Mouse (Mus musculus): Measurements from ENCODE around the gene Esr2. TPM values are rescaled to one million over a fixed set of nuclear protein-coding genes. Genes with fewer than 3 reads are reported as not detected.
"Not testable (repeated sequence)": the region's sequence is repeated elsewhere in the genome, so short reads cannot be mapped to it uniquely, and the experiment has no call there.

The Esr2 gene
- polyA plus RNA-seq (2012; rRNA removed) = 0.27 and 0.28 TPM in 2 replicates

DNA sequence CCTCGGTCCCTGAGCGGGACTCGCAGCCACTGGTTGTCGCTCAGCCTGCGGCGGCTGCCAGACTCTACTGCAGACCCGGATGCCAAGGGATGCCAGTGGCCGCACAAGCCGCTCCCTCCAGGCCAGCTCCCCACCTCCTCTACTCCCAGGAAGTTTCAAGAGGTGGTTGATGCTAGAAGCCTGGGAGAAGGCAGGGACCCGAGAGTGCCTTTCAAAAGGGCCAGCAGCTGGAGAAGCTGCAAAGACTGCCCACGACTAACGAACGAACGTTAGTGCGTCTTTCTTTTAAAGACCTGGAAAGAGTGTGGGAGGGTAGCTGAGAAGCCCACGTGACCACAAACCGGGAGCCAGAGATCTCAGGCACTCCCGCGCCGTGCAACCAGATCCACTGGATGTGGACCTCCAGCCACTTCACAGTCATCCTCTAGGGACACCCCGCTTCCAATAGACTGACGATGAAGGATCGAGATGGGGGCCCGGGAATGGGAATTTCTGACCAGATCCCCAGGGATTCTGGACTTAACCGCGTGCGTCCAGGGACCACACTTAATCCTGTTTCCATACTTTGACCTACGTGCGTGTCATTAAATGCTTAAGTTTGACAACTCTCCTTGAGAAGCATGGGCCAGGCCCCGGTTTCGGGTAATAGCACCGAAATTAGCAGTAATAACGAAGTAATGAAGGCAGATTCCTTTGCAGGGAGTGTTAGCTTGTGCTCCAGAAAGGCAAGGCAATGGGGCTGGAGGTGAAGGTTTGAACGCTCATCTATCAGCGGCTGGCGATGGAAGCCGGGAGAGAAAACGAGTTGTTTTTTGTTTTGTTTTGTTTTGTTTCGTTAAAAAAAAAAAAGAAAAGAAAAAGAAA lies at the start of gene Esr2:
TSS of gene Esr2 (minus strand) at position 260 of the 864 bp plus-strand sequence.
- peak; percentile 62 for DNase-seq (ENCODE audit: low read depth)
- TF ChIP-seq CTCF (IDR thresholded peaks at IDR 0.05; ENCODE audit: borderline replicate concordance, extremely low read depth, insufficient read depth, insufficient read length) = no peak

DNA sequence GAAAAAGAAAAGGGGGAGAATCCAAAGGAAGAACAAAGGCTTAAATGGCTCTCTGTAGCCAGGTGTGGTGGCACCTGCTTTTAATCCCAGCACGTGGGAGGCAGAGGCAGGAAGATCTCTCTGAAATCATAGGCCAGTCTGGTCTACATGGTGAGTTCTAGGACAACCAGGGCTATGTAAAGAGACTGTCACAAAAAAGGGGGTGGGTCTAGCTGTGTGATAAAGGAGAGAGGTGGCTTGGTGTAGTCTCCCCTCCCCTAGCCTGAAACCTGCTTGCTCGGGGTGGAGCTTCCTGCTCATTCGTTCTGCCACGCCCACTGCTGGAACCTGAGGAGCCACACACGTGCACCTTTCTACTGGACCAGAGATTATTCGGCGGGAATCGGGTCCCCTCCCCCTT lies 45.0 kb upstream of the Esr2 start:
- DNase-seq (ENCODE audit: low read depth) = not testable (repeated sequence)

DNA sequence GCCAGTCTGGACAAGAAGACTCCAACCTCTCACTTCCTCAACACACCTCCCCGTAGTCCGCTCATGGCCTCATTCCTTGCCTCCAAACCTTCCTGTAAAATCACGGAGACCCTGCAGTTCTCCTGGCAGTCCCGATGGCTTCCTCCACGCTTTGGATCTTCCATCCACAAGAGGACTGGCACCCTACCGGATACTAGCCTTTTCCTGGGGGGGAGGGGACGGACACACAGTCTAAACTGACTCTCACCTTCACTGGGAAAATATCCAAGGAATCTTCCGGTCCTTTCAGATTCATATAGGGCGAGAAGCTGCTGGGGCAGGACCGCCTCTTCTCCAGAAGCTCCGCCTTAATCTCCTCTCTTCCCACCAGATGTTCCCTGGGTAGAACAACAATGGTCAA lies 39.7 kb upstream of the Esr2 start:
- no peak for TF ChIP-seq POLR2A (IDR thresholded peaks at IDR 0.05; ENCODE audit: borderline replicate concordance, extremely low read depth, insufficient read depth, insufficient read length, poor library complexity, severe bottlenecking)
- no peak for TF ChIP-seq CTCF (IDR thresholded peaks at IDR 0.05; ENCODE audit: borderline replicate concordance, extremely low read depth, insufficient read depth, insufficient read length)

DNA sequence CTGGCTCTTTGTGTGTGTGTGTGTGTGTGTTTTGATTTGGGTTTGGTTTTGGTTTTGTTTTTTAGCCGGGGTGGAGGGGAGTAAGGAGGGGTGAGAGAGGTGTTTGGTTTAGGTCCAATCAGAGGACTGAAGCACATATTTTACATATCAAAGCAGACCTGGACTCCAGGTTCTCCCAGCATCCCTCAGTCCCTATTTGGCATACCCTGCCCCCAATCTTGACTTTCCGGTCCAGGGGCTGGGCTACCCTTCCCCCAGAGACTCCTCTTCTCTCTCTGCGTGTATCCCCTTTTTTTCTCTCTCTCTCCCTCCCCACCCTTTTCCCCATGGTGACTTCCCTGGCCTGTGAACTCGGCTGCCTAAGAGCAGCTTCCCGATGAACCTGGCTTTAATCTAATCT lies 38.1 kb upstream of the Esr2 start:
- no peak for DNase-seq (ENCODE audit: low read depth)
- TF ChIP-seq CTCF (IDR thresholded peaks at IDR 0.05; ENCODE audit: borderline replicate concordance, extremely low read depth, insufficient read depth, insufficient read length) = no peak
- no peak for TF ChIP-seq POLR2A (IDR thresholded peaks at IDR 0.05; ENCODE audit: borderline replicate concordance, extremely low read depth, insufficient read depth, insufficient read length, poor library complexity, severe bottlenecking)

More for the DNA sequence above, 39.7 kb upstream of the Esr2 start:
- no peak for DNase-seq (ENCODE audit: low read depth)

DNA sequence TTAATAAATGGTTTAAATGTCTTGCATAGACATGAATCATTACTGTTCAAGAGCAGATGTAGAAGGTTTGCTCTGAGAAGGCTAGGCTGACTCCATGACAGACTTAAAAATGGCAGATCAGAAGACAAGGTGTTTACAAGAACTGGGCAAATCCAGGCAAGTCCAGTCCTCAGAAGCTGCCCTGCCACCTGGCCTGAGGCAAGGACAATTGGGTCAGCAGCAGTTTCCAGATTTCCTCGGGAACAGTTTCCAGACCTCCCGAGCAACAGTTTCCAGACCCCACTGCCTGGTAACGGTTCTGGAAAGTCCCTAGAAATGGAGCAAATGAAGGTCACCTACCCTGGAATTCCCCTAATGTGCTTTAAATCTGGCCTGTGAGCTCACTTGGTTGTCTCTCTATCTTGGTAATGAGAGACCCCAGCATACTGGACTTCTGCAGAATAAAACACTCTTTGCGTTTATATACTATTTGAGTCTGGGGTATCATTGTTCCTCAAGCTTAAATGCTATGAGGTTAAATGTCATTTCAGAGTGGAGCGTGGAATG lies 32.4 kb upstream of the Esr2 start:
- TF ChIP-seq POLR2A (IDR thresholded peaks at IDR 0.05; ENCODE audit: borderline replicate concordance, extremely low read depth, insufficient read depth, insufficient read length, poor library complexity, severe bottlenecking) (no peak), CTCF (IDR thresholded peaks at IDR 0.05; ENCODE audit: borderline replicate concordance, extremely low read depth, insufficient read depth, insufficient read length) (no peak)
- DNase-seq (ENCODE audit: low read depth) = no peak

DNA sequence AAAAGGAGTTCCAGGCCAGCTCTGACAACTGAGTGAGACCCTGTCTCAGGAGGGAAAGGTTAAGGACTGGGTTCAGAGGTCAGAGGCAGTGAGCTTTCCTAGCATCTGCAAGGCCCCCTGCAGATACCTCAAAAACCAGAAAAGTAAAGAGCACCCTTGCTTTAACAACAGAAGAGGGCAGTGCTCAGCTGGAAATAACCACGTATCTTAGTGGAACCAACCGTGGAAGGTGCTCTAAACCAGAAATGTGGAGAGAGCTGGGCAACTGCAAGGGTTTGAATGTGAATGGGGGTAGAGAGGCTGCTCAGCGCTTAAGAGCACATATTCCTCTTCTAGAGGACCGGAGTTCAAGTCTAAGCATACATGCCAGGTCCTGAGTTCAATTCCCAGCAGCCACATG lies 23.3 kb upstream of the Esr2 start:
- TF ChIP-seq CTCF (IDR thresholded peaks at IDR 0.05; ENCODE audit: borderline replicate concordance, extremely low read depth, insufficient read depth, insufficient read length) (no peak), POLR2A (IDR thresholded peaks at IDR 0.05; ENCODE audit: borderline replicate concordance, extremely low read depth, insufficient read depth, insufficient read length, poor library complexity, severe bottlenecking) (no peak)
- no peak for DNase-seq (ENCODE audit: low read depth)

DNA sequence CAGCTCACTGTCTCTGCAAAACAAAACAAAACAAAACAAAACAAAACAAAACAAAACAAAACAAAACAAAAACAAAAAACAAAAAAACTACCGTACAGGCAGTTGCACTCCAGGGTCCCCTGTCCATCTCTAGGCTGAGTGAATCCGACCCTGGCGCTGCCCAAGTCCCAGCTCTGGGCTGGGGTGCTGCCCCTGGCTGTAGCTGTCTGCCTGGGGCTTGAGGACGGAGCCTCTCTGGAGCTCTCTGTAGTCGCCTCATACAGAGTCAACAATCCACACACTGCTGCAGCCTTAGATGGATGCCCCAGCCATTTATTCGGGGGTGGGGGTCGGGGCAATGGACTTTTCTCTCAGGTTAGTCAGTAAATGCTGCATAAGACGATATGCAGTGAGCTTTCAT lies 20.0 kb upstream of the Esr2 start:
- TF ChIP-seq CTCF (IDR thresholded peaks at IDR 0.05; ENCODE audit: borderline replicate concordance, extremely low read depth, insufficient read depth, insufficient read length) (no peak), POLR2A (IDR thresholded peaks at IDR 0.05; ENCODE audit: borderline replicate concordance, extremely low read depth, insufficient read depth, insufficient read length, poor library complexity, severe bottlenecking) (no peak)
- DNase-seq (ENCODE audit: low read depth) = no peak

DNA sequence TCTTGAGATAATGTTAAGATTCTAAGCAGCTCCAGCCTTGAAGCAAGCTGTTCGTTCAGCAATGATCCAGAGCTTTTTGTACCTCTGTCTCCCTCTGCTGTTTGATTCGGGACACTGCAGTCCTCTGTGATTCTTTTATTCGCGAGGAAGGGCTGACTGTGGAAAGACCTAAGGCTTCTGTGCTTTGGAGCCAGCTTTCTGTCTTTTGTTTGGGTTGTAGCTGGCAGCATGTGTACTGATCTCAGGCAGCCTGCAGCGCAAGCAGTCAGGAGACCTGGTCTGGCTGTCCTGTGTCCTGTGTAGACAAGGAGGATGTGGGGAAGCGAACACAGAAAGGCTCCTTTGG lies 19.6 kb upstream of the Esr2 start:
- TF ChIP-seq CTCF (IDR thresholded peaks at IDR 0.05; ENCODE audit: borderline replicate concordance, extremely low read depth, insufficient read depth, insufficient read length) = peak; percentile 87
- no peak for TF ChIP-seq POLR2A (IDR thresholded peaks at IDR 0.05; ENCODE audit: borderline replicate concordance, extremely low read depth, insufficient read depth, insufficient read length, poor library complexity, severe bottlenecking)
- DNase-seq (ENCODE audit: low read depth) = peak; percentile 93

DNA sequence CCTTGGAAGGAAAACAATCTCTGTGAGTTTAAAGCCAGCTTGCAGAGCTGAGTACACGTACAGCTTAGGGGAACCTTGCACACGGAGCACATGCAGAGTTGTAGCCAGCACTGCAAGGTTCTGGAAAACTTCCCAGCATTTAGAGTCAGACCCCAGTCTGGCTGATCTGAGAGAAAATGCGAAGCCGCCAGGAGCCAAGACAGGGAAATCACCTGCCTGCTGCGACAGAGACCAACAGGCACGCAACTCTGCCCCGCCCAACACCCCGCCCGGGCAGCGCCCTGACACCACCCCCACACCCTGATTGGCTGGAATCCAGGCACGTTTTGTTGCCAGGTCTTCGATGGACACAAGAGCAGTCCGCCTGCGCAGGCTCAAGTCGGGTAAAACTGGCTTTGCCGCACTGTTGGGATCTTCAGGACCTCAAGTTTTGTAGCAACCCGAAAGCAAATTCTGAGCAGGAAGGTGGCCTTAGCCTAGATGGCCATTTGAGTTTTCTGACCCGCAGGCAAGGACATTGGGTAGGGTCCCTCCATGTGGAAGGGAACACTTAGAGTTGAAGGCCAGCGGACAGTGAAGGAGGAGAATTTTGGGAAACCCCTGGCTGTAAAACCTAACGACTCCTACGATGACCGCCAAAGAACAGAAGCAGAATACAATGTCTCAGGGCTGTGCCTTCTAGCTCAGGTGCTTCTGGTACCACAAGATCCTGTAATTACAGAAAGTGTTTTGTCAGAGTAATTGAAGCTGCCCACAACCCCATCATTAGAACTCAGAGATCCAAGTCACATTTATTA lies 19.1 kb upstream of the Esr2 start:
- peak; percentile 89 for DNase-seq (ENCODE audit: low read depth)
- TF ChIP-seq POLR2A (IDR thresholded peaks at IDR 0.05; ENCODE audit: borderline replicate concordance, extremely low read depth, insufficient read depth, insufficient read length, poor library complexity, severe bottlenecking) (no peak), CTCF (IDR thresholded peaks at IDR 0.05; ENCODE audit: borderline replicate concordance, extremely low read depth, insufficient read depth, insufficient read length) (no peak)

DNA sequence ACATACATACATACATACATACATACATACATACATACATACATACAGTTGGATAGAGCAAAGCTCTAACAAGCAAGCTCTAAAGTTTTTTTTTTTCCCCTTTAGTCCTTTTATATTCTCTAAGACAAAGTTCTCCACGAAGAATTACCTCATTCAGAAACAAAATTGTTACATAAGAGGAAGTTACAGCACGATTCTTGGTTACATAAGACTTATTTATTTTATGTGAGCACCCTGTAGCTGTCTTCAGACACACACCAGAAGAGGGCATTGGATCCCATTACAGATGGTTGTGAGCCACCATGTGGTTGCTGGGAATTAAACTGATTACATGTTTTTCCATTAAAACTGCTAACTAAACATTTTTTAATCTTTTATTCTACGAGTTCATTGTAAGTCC lies 17.5 kb upstream of the Esr2 start:
- no peak for TF ChIP-seq CTCF (IDR thresholded peaks at IDR 0.05; ENCODE audit: borderline replicate concordance, extremely low read depth, insufficient read depth, insufficient read length)
- TF ChIP-seq POLR2A (IDR thresholded peaks at IDR 0.05; ENCODE audit: borderline replicate concordance, extremely low read depth, insufficient read depth, insufficient read length, poor library complexity, severe bottlenecking) = no peak
- no peak for DNase-seq (ENCODE audit: low read depth)

DNA sequence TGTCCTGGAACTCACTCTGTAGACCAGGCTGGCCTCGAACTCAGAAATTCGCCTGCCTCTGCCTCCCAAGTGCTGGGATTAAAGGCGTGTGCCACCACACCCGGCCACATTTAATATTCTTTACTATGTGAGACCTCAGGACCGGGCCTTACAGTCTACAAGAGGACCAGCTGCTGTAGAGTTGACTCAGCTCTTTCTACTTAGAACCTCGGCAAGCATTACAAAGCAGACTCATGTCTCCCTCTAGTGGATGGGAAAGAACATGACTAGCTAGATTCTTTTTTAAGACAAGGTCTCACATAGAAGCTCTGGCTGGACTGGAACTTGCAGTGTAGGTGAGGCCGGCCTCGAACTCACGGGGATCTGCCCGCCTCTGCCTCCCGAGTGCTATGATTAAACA lies 13.9 kb upstream of the Esr2 start:
- DNase-seq (ENCODE audit: low read depth) = peak; percentile 88
- TF ChIP-seq CTCF (IDR thresholded peaks at IDR 0.05; ENCODE audit: borderline replicate concordance, extremely low read depth, insufficient read depth, insufficient read length) (peak; percentile 54; the same call in 1 of the 2 replicates), POLR2A (IDR thresholded peaks at IDR 0.05; ENCODE audit: borderline replicate concordance, extremely low read depth, insufficient read depth, insufficient read length, poor library complexity, severe bottlenecking) (no peak)

DNA sequence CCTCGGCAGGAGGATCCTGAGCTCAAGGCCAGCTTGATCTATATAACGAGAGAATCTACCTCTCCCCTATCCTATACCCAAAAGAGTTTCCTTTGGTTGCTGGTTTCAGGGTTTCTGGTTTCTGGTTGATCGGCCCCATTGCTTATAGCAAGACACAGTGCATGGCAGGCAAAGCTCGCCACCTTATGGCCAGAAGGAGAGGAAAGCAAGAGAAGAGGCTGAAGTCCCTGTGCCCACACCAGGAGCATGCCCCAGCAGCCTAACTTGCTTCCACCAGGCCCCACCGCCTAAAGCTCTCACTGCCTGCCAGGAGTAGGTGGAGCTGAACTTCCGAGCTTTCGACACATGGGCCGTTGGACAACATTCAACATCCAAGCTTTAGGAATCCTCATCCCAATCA lies 10.8 kb upstream of the Esr2 start:
- TF ChIP-seq CTCF (IDR thresholded peaks at IDR 0.05; ENCODE audit: borderline replicate concordance, extremely low read depth, insufficient read depth, insufficient read length) (peak; percentile 63), POLR2A (IDR thresholded peaks at IDR 0.05; ENCODE audit: borderline replicate concordance, extremely low read depth, insufficient read depth, insufficient read length, poor library complexity, severe bottlenecking) (no peak)
- peak; percentile 63 for DNase-seq (ENCODE audit: low read depth)
